Mouse (Mus musculus): ENCODE measurements around the gene Stxbp4. TPM values are rescaled to one million over a fixed set of nuclear protein-coding genes. Genes with fewer than 3 reads are reported as not detected.

The Stxbp4 gene
- polyA plus RNA-seq, 1 experiment from 2014 or later, result 17.9 TPM

DNA sequence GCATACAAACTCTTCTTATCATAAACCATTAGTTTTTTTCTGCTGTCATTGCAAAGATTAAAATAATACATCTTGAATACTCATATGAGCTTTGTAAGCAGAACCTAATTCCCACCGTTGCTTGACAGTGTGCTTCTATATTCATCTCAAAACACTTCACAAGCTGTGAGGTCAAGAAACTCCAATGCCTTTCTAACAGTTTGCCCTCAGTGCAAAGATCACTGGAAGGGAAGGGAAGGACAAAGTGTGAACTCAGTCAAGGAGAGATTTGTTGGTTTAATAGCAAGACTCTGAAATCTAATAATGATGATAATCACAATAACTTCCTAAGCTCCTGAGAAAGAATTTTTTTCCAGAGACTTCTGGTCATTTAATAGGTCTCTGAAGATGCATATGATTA, 10.1 kb downstream of the Stxbp4 start:
- Histone ChIP-seq H3K4me2 (ENCODE audit: low read depth, low read length) (no peak overlapping the region), H3K27ac (replicated peaks; ENCODE audit: low read depth, low read length) (no peak overlapping the region), H3K9ac (ENCODE audit: low read depth, low read length) (no peak overlapping the region), H3K36me3 (ENCODE audit: control insufficient read depth, insufficient read depth, low read length) (peaks cover 2% of the 10 kb centered on the region; the same call in 1 of the 2 replicates), H3K9me3 (ENCODE audit: control insufficient read depth, low read length) (no peaks in the 10 kb centered on the region), H3K4me3 (ENCODE audit: low read depth, low read length) (no peak overlapping the region), H3K27me3 (replicated peaks; ENCODE audit: control insufficient read depth, insufficient read depth, low read length) (no peaks in the 10 kb centered on the region), H3K4me1 (ENCODE audit: control insufficient read depth, insufficient read depth, low read length) (no peaks in the 10 kb centered on the region)
- WGBS, result 80% methylated on average over 1 of the region's 1 CpGs
- DNase-seq (ENCODE audit: low spot score), result no peak
- no peak for ATAC-seq (ENCODE audit: low read depth)

DNA sequence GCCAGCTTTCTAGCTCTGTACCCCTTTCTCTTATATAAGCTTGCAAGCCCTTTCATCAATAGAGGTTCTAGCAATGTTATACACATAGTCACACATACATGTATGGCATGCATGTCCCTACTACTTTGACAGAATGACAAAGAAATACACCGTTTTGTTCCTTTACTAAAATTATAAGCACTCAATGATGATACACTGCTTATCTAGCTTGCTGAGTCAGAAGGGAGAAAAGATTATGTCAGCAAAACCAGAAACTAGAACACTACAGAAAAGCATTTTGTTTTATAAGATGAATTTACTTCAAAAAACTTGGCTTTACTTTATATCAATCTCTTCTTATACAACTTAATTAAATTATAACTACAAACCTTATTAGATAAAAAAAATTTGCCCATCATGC, 12.7 kb downstream of the Stxbp4 start:
- Histone ChIP-seq H3K36me3 (ENCODE audit: control insufficient read depth, insufficient read depth, low read length) (peaks cover 5% of the 10 kb centered on the region; the same call in 1 of the 2 replicates), H3K4me2 (ENCODE audit: low read depth, low read length) (no peak overlapping the region), H3K4me3 (ENCODE audit: low read depth, low read length) (no peak overlapping the region), H3K4me1 (ENCODE audit: control insufficient read depth, insufficient read depth, low read length) (no peaks in the 10 kb centered on the region), H3K9ac (ENCODE audit: low read depth, low read length) (no peak overlapping the region), H3K27me3 (replicated peaks; ENCODE audit: control insufficient read depth, insufficient read depth, low read length) (no peaks in the 10 kb centered on the region), H3K9me3 (ENCODE audit: control insufficient read depth, low read length) (no peaks in the 10 kb centered on the region), H3K27ac (replicated peaks; ENCODE audit: low read depth, low read length) (no peak overlapping the region)
- 83% methylated on average over 1 of the region's 1 CpGs for WGBS
- DNase-seq (ENCODE audit: low spot score), result no peak
- no peak for ATAC-seq (ENCODE audit: low read depth)

DNA sequence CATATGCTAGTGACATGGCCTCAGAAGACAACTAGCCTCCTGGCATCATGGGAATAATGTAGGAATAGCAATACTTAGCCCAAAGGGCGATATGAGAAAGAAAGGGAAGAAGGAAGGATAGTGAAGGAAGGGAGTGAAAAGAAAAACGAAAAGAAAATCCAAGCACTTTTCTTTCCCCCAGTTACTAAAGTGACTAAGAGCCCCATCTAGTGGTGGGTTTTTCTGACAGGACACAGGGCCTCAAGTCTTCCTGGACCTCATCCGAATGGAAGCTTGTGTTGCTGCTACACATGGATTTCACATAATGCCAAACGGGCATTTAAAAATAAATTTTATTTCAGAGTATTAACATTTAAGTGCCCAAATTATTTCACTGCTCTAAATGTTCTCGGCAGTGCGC, 14.4 kb downstream of the Stxbp4 start:
- Histone ChIP-seq H3K4me1 (ENCODE audit: control insufficient read depth, insufficient read depth, low read length) (no peaks in the 10 kb centered on the region), H3K4me2 (ENCODE audit: low read depth, low read length) (no peak overlapping the region), H3K9ac (ENCODE audit: low read depth, low read length) (no peak overlapping the region), H3K27ac (replicated peaks; ENCODE audit: low read depth, low read length) (no peak overlapping the region), H3K9me3 (ENCODE audit: control insufficient read depth, low read length) (no peaks in the 10 kb centered on the region), H3K36me3 (ENCODE audit: control insufficient read depth, insufficient read depth, low read length) (0 out of 2 replicates have a peak, but pooled peaks cover 14% of the 10 kb centered on the region), H3K4me3 (ENCODE audit: low read depth, low read length) (no peak overlapping the region), H3K27me3 (replicated peaks; ENCODE audit: control insufficient read depth, insufficient read depth, low read length) (no peaks in the 10 kb centered on the region)
- WGBS, result 47% methylated on average over 6 of the region's 6 CpGs
- ATAC-seq (ENCODE audit: low read depth), result no peak
- DNase-seq (ENCODE audit: low spot score), result peak; percentile 61

DNA sequence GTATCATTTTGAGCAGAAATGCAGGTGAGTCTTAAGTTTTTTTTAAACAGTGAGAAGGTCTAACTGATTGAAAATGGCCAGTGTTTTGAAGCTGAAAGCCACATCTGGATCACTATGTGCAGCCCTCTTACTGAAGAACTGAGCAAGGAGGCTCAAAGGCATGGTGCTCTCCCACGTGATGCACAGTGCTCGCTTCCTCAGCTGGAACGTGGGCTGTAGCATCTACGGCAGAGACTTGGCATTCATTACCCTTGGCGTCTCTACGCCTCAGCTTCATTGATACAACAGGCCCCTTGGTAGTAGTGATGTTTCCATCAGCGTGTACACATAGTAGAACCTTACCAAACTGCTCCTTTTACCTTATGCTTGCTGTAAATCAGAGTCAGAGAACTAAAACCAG, 15.4 kb downstream of the Stxbp4 start:
- DNase-seq (ENCODE audit: low spot score) (no peak), ATAC-seq (ENCODE audit: low read depth) (no peak)
- H3K9ac ChIP-seq (ENCODE audit: low read depth, low read length), result no peak overlapping the region
- H3K27ac ChIP-seq (replicated peaks; ENCODE audit: low read depth, low read length), result no peak overlapping the region
- H3K4me3 ChIP-seq (ENCODE audit: low read depth, low read length), result no peak overlapping the region
- H3K9me3 ChIP-seq (ENCODE audit: control insufficient read depth, low read length), result no peaks in the 10 kb centered on the region
- H3K27me3 ChIP-seq (replicated peaks; ENCODE audit: control insufficient read depth, insufficient read depth, low read length), result no peaks in the 10 kb centered on the region
- no peaks in the 10 kb centered on the region for H3K4me1 ChIP-seq (ENCODE audit: control insufficient read depth, insufficient read depth, low read length)
- WGBS, result 93% methylated on average over 7 of the region's 7 CpGs
- no peak overlapping the region for H3K4me2 ChIP-seq (ENCODE audit: low read depth, low read length)
- H3K36me3 ChIP-seq (ENCODE audit: control insufficient read depth, insufficient read depth, low read length), result 0 out of 2 replicates have a peak, but pooled peaks cover 23% of the 10 kb centered on the region

DNA sequence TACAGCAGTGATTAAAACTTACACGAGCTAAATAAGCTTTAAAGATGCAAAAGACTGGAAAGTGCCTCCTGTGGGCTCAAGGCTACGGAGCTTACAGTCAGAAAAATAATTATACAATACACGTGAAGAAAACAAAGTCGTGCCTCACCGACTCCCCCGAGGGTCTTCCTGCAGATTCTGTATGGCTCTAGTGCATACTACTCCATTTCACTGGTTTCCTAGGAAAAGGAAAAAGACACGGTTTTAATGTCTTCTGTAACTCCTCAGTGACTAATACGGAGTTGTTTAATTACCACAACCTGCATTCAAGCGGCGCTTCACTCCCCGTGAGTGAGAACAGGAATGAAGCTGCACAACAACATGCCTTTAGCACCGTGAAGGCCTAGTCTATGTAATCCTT, 15.8 kb downstream of the Stxbp4 start:
- Histone ChIP-seq H3K9ac (ENCODE audit: low read depth, low read length) (no peak overlapping the region), H3K4me3 (ENCODE audit: low read depth, low read length) (no peak overlapping the region), H3K4me2 (ENCODE audit: low read depth, low read length) (no peak overlapping the region), H3K27me3 (replicated peaks; ENCODE audit: control insufficient read depth, insufficient read depth, low read length) (no peaks in the 10 kb centered on the region), H3K36me3 (ENCODE audit: control insufficient read depth, insufficient read depth, low read length) (0 out of 2 replicates have a peak, but pooled peaks cover 23% of the 10 kb centered on the region), H3K27ac (replicated peaks; ENCODE audit: low read depth, low read length) (no peak overlapping the region), H3K4me1 (ENCODE audit: control insufficient read depth, insufficient read depth, low read length) (no peaks in the 10 kb centered on the region), H3K9me3 (ENCODE audit: control insufficient read depth, low read length) (no peaks in the 10 kb centered on the region)
- WGBS, result 78% methylated on average over 12 of the region's 12 CpGs
- no peak for DNase-seq (ENCODE audit: low spot score)
- no peak for ATAC-seq (ENCODE audit: low read depth)

DNA sequence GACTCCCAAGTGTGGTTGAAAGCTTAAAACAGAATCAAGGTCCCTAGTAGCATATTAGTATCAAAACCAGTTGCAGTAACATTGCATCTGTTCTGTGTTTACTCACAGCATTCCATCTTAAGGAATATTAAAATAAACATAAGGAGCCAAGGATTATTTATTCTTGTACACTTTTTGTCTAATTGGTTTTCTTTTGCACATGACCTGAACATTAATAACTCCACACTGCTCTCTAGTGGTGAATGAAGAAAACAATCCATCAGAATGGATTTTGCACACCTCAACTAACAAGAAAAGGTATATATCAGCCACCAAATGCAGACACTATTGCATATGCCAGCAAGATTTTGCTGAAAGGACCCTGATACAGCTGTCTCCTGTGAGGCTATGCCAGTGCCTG, 21.5 kb downstream of the Stxbp4 start:
- ATAC-seq (ENCODE audit: low read depth) (no peak), DNase-seq (ENCODE audit: low spot score) (peak; percentile 45)
- no peak overlapping the region for H3K27ac ChIP-seq (replicated peaks; ENCODE audit: low read depth, low read length)

DNA sequence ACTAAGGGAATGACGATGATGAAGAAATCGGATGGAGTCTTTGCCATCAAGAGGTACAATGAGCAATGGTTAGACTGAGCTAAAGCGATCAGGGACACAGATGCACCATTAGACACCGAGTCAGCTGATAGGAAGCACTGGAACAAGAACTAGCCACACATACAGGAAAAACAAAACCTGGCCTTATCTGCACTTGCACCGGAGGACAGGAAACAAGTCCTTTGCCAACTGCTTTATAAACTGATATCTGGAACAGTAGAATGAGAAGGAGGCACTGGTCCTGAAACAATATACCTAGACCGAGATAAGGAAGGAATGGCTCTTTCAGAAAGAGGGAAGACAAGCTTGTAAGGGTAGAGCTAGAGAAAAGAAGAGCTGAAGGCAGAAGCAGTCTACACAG, 23.1 kb downstream of the Stxbp4 start:
- Histone ChIP-seq H3K9me3 (ENCODE audit: control insufficient read depth, low read length) (no peaks in the 10 kb centered on the region), H3K27me3 (replicated peaks; ENCODE audit: control insufficient read depth, insufficient read depth, low read length) (no peaks in the 10 kb centered on the region), H3K4me1 (ENCODE audit: control insufficient read depth, insufficient read depth, low read length) (no peaks in the 10 kb centered on the region), H3K9ac (ENCODE audit: low read depth, low read length) (no peak overlapping the region), H3K4me2 (ENCODE audit: low read depth, low read length) (no peak overlapping the region), H3K36me3 (ENCODE audit: control insufficient read depth, insufficient read depth, low read length) (peaks cover 21% of the 10 kb centered on the region; the same call in 1 of the 2 replicates), H3K4me3 (ENCODE audit: low read depth, low read length) (no peak overlapping the region), H3K27ac (replicated peaks; ENCODE audit: low read depth, low read length) (no peak overlapping the region)
- no peak for ATAC-seq (ENCODE audit: low read depth)
- WGBS, result 90% methylated on average over 6 of the region's 6 CpGs
- no peak for DNase-seq (ENCODE audit: low spot score)

More for the DNA sequence above, 21.5 kb downstream of the Stxbp4 start:
- Histone ChIP-seq H3K36me3 (ENCODE audit: control insufficient read depth, insufficient read depth, low read length) (peaks cover 29% of the 10 kb centered on the region; the same call in 1 of the 2 replicates), H3K4me2 (ENCODE audit: low read depth, low read length) (no peak overlapping the region), H3K4me3 (ENCODE audit: low read depth, low read length) (no peak overlapping the region), H3K4me1 (ENCODE audit: control insufficient read depth, insufficient read depth, low read length) (no peaks in the 10 kb centered on the region), H3K9ac (ENCODE audit: low read depth, low read length) (no peak overlapping the region), H3K27me3 (replicated peaks; ENCODE audit: control insufficient read depth, insufficient read depth, low read length) (no peaks in the 10 kb centered on the region), H3K9me3 (ENCODE audit: control insufficient read depth, low read length) (no peaks in the 10 kb centered on the region)

DNA sequence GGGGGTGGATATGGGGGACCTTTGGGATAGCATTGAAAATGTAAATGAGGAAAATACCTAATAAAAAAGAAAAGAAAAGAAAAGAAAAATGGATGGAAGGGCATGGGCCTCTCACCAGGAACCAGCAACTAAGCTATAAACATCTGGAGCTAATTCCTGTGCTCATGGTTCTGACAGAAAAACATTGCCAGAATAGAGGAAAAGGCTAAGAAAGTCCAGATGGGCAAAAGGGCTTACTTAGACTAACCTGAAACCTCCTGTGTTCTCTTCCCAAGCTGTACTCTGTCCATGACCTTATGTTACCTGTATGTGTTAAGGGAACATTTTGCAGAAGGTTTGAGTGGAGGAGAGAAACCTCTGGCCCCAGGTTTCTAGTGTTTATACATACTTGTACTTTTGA, 25.8 kb downstream of the Stxbp4 start:
- H3K4me3 ChIP-seq (ENCODE audit: low read depth, low read length), result no peak overlapping the region
- peaks cover 19% of the 10 kb centered on the region for H3K36me3 ChIP-seq (ENCODE audit: control insufficient read depth, insufficient read depth, low read length)
- DNase-seq (ENCODE audit: low spot score) (peak; percentile 29), ATAC-seq (ENCODE audit: low read depth) (no peak)
- no peak overlapping the region for H3K9ac ChIP-seq (ENCODE audit: low read depth, low read length)
- no peaks in the 10 kb centered on the region for H3K9me3 ChIP-seq (ENCODE audit: control insufficient read depth, low read length)
- H3K4me2 ChIP-seq (ENCODE audit: low read depth, low read length), result no peak overlapping the region
- no peak overlapping the region for H3K27ac ChIP-seq (replicated peaks; ENCODE audit: low read depth, low read length)
- no peaks in the 10 kb centered on the region for H3K4me1 ChIP-seq (ENCODE audit: control insufficient read depth, insufficient read depth, low read length)
- no peaks in the 10 kb centered on the region for H3K27me3 ChIP-seq (replicated peaks; ENCODE audit: control insufficient read depth, insufficient read depth, low read length)

DNA sequence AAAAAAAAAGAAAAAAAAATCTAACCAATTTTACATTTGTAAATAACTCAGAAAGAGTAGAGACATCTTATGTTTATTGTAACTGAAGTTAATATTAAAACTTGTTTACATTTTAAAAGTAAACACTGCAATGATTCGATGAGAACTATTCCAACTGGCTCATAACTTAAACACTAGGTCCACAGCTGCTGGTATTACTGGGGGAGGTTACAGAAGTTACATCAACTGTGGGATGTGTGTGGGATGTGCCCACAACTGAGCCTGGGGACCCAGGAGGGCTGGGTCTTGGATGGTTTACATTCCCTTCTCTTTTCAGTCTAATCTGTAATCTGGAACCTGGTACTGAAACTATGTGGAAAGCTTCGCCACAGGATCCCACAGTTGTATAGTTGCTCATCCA, 34.8 kb downstream of the Stxbp4 start:
- H3K4me1 ChIP-seq (ENCODE audit: control insufficient read depth, insufficient read depth, low read length), result no peaks in the 10 kb centered on the region
- H3K4me3 ChIP-seq (ENCODE audit: low read depth, low read length), result no peak overlapping the region
- no peak overlapping the region for H3K27ac ChIP-seq (replicated peaks; ENCODE audit: low read depth, low read length)
- no peak overlapping the region for H3K9ac ChIP-seq (ENCODE audit: low read depth, low read length)
- no peak overlapping the region for H3K4me2 ChIP-seq (ENCODE audit: low read depth, low read length)
- DNase-seq (ENCODE audit: low spot score), result no peak
- H3K36me3 ChIP-seq (ENCODE audit: control insufficient read depth, insufficient read depth, low read length), result peaks cover 61% of the 10 kb centered on the region
- ATAC-seq (ENCODE audit: low read depth), result no peak
- H3K27me3 ChIP-seq (replicated peaks; ENCODE audit: control insufficient read depth, insufficient read depth, low read length), result no peaks in the 10 kb centered on the region
- no peaks in the 10 kb centered on the region for H3K9me3 ChIP-seq (ENCODE audit: control insufficient read depth, low read length)
- 87% methylated on average over 2 of the region's 2 CpGs for WGBS

All from embryonic facial prominence, embryonic 14.5 days (tissue).